Mouse (Mus musculus): Measurements from ENCODE around the gene Sae1.

The Sae1 gene

DNA sequence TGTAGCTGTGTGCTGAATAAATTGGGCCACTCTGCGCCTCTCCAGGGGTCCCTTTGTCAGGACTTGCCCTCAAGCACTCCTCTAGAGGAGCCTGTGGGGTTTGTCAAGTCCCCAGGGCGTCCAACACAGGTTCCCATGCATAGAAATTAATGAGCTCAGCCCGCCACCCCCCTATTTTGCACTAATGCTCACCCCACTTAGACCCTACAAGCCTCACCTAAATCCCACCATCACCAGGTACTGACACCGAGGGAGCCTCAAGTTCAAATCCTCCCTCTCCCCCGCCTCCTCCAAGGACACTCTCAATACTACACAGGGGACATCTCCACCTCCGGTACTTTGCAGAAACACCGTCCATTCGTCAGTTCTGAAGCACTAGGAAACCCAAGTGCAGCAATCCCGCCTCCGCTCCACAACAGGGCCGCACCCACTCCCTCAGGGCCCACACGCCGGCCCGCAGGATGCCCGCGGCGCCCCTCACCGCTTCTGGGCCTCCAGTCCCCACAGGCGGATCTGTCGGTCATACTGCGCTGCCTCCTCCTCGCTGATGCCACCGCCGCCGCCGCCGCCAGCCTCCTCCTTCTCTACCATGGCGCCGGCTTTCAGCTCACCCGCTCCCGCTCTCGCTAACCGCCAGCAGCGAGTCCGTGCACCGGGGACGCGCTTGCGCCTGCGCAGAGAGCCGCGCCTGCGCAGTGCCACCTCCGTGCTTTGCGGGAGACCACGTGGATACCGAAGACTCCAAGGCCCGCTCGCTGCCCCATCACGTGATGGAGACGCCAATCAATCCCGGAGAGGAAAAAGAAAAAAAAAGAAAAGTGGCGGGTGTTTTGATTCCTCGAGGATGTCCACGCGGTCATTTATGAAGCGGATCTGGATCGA, at the start of gene Sae1:
TSS of gene Sae1 (minus strand) at position 647 of the 882 bp plus-strand sequence.
- peak; percentile 94 for DNase-seq (ENCODE audit: low spot score)

DNA sequence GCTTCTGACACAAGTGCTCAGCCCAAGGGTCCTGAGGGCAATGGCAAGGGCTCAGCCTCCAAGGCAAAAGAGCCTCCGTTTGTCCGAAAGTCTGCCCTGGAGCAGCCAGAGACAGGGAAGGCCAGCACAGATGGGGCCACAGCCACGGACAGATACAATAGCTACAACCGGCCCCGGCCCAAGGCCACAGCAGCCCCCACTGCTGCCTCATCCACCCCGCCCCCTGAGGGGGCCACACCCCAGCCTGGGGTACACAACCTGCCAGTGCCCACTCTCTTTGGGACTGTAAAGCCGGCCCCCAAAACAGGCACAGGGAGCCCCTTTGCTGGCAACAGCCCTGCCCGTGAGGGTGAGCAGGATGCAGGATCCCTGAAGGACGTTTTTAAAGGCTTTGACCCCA, 47.5 kb upstream of the Sae1 start:
- no peak for DNase-seq (ENCODE audit: low spot score)

DNA sequence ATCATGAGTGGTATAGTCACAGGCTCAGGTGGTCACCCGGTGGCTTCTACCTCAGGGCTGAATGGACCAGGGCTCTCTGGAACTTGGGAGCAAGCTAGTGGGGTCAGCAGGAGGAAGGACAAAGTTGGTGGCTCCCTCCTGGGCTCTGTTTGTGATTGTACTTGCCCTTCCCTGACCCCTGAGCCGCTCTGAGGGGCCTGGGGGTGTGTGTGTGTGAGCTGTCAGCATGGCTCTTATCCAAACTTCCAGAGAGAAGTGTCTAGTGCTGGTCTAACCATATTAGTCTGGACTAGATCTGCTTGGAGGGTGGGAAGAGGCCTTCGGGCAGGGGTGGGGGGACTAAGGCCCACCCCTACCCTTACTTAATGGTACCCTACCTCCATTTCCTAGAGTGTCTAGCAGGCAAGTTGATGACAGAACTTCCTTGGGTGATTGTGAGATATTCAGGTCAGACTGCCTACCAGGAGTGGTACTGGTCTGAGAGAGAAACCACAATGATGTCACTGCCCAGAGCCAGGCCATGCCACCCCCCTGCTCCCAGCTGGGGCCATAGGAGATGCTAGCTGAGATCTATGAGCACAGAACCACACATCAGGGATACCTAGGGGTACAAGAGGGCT, 45.9 kb upstream of the Sae1 start:
- DNase-seq (ENCODE audit: low spot score): no peak

DNA sequence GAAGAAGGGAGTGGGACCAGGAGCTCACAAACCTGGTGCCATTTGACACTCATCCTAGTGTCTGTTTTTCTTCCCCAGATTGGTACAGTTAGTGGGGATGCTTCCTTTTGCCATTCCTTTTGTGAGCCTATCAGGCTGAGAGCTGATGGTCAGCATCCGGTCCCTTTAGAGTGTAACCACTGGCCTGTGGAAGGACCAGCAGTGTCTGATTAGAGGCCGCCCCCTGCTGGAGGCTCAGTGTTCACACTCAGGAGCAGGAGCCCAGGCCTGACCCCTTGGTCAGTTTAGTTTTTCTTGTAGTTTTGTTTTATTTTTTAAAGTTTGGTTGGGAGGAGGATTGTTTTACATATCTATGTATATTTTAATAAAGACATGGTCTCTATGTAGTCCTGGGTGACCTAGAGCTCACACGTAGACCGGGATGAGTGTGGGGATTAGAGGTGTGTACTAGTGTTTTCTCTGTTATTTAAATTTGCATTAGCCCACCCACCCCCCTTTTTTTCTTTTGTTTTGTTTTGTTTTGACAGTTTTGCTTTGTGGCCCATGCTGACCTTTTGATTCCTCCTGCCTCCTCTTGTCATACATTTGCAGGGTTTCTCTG, 38.6 kb upstream of the Sae1 start:
- peak; percentile 52 for DNase-seq (ENCODE audit: low spot score)

DNA sequence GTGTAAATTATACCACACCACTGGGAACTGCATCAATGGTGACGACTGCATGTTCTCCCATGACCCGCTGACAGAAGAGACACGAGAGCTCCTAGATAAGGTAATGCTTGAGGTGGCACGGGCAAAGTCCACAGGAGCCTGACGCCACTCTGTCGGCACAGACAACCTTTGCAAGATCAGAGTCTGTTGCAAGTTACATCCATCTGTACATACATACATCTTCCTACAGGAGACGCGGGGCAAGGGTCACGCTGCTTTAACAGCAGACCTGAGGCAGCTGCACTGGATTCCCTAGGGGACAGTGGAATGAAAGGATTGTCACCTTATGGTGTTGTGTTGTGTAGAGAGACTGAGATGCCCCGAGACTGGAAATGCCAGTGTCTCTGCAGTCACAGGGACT, 38.1 kb upstream of the Sae1 start:
- DNase-seq (ENCODE audit: low spot score): no peak

DNA sequence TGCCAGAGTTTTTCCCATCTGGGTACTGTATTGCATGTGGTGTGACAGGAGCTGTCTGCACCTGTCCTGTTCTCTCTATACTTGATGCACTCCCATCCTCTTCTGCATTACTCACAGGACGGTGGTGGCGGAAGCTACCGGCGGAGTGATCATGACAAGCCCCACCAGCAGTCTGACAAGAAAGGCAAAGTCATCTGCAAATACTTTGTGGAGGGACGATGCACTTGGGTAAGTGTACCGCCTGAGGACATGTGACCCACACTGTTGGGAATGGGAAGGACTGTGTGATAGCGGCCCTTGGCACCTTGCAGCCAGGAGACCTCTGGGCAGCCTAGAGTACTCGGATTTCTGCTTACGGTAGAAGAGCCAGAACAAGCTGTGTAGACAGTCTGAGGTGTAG, 36.1 kb upstream of the Sae1 start:
- no peak for DNase-seq (ENCODE audit: low spot score)

DNA sequence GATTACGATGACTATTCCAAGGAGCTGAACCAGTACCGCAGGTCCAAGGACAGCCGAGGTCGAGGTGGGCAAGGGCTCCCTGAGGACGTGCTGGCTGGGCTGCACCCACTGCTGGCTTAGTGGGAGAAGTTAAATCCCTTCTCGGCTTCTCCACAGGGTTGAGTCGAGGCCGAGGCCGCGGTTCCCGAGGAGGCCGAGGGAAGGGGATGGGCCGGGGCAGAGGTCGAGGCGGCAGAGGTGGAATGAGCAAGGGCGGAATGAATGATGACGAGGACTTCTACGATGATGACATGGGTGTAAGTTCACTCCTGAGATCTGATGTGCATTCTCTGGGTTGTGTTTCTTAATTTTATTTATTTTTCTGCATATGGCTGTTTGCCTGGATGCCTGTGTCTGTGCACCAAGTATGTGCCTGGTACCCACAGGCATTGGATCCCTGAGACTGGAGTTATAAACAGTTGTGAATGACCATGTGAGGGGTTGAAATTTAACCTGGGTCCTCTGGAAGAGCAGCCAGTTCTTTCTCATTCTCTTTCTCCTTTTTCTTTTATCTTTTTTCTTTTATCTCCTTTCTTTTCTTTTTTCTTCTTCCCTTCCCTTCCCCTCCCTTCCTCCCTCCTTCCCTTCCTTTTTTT, 34.7 kb upstream of the Sae1 start:
- no peak for DNase-seq (ENCODE audit: low spot score)

DNA sequence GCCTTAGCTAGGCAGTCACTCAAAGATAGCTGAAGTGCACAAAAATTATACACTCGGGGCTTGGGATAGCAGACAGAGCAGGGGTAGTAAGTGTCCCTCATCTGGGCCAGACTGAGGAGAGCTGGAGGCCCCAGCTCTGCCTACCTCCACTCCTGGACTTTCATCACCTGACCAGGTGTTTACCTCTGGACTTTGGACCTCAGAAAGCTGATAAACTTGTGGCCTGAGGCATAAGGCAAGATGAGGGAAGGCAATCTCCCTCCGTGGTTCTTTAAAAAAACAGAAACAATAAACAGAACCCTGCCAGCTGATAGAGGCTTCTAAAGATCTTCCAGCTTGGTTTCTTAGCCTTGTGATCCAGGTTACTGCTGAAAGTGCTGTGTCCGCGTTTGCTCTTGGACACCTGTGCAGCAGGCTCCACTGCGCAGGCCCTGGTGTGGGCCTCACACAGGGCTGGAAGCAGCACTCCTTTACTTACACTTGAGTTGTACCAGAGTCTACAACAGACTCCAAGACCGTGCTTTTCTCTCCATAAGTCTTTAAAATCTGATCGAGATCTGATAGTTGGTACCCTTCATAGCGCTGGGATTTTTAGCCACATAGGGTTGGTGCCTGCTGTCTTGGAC, 33.0 kb upstream of the Sae1 start:
- no peak for DNase-seq (ENCODE audit: low spot score)

DNA sequence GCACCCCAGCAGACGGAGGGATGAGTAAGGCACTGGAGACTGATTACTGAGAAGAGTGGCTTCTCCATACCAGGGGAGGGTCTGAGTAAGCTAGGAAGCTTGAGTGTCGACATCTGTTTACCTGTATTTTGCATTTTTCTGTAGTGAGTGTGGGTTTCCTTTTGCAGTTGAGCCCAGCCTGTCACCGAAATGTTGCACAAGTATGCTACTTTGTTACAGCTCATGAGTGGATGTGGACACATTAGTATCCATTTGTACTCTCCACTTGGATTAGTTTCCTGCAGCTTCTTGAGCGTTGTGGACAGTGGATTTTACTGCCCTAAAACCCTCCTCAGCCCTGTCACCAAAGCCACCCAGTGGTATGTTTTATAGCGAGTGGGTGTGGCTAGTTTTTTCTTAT, 31.1 kb upstream of the Sae1 start:
- no peak for DNase-seq (ENCODE audit: low spot score)

DNA sequence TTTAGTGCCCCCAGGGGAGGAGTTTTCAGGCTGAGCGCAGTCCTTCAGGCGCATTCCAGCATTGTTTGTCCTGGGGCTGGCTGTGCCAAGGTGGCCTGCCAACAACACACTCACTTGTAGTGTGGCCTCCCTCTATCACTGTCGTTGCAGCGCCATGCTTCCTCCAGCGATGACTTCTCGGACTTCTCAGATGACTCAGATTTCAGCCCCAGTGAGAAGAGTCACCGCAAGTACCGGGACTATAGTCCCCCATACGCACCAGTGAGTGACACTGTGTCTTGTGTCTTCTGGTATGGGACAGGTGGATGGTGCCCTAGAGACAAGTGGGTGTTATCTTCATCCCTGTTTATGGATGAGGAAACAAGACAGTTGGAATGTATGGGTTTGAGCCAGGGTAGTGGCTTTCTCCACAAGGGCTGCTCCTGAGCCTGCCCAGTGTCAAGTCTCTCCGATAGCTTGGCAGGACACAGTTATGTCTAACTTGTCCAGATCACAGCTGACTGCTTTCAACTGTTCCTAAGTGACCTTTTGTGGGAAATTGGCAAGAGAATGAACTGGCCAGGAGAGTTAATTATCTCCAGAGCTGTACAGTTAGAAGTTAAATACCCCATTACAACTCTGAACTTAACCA, 29.6 kb upstream of the Sae1 start:
- no peak for DNase-seq (ENCODE audit: low spot score)

DNA sequence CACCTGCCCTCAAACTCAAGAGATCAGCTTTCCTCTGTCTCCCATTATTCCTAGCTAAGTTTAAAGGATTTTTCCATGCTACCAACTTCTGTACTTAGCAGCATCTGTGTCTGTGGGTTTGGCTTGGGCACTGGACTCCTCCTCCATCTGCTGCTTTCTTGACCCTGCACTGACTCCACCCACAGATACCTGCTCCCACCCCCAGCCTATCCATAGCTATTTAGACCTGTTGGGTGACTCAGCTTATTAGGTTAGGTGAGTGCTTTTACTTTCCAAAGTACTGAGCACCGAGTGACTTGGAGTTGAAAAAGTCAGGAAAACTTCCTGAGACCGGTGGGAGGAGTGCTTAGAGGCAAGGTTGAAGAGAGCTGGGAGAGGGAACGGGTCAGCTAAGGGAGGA, 27.8 kb upstream of the Sae1 start:
- DNase-seq (ENCODE audit: low spot score): no peak

DNA sequence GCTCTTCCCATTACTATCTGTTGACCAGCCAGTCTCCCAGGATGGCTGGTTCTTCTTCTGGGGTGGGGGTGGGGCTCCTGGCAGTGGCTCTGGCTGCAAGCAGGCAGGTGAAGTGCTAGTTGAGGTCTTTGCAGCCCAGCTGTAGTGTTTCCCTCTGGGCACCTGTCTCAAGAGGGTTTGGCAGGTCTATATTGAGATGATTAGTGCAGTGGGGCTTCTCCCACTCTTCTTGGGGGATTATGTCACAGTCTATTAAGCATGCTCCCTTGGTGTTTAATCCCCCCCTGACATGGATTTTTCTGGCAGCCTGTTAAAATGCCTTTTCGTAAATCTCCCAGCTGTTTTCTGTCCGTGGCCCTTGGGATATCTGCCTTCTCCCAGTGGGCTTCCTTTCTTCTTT, 25.3 kb upstream of the Sae1 start:
- DNase-seq (ENCODE audit: low spot score): no peak

DNA sequence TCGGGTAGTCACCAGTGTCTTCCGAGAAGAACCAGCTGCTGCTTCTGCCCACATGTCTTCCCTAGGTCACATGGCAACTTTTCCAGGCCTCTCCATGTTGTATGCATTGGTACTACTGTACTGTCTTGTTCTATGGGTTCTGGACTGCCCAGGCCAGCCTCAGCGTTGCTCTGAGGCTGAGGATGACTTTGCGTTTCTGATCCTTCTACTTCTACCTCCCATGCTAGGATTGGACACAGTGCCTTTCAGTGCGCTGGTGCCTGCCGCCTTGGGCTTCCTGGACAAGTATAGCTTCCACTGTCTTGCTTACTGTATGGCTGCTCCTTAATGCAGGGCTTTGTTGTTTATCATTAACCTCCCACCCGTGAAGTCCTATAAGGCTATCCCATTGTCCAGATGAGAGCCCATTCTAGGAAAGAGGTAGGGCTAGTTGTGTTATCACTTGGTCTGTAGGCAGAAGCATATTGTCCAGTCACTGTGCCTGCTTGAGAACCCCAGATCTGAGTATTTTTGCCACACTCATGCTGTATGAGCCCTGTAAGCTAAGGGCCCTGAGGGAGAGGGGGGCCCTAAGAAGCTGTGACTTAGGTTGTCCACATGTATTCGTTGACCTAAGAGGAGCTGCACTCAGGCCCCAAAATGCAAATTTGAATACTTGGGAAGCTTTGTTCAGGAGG, 24.8 kb upstream of the Sae1 start:
- no peak for DNase-seq (ENCODE audit: low spot score)

DNA sequence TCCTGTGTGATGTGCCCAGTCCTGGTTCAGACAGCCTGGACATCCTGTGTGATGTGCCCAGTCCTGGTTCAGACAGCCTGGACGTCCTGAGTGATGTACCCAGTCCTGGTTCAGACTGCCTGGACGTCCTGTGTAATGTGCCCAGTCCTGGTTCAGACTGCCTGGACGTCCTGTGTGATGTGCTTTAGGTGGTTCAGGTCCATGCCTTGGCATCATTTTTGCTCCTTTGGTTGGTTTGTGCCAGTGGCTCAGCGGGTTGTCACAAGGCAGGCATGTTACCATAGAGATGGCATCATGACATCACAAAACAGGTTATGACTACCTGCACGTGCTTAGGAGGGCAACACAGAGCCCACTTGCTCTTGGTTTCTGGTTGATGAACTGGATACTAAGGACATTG, 23.5 kb upstream of the Sae1 start:
- DNase-seq (ENCODE audit: low spot score): no peak

DNA sequence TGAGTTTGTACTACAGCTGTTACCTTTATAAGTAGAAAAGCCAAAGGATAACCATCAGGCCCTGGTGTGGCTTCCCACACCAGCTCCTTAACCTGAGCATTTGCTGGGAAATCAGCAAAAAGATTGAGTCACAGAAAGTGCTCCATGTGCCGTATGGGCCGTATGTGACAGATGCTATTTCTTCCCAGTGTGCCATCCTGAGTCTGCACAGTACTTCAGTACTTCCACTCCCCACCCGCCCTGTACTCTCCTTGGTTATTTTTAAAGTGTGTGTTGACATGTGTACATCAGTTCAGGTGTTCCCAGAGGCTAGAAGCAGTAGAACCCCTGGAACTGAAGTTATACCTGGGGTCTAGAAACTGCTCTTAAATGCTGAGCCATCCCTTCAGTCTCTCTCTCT, 19.4 kb upstream of the Sae1 start:
- no peak for DNase-seq (ENCODE audit: low spot score)

DNA sequence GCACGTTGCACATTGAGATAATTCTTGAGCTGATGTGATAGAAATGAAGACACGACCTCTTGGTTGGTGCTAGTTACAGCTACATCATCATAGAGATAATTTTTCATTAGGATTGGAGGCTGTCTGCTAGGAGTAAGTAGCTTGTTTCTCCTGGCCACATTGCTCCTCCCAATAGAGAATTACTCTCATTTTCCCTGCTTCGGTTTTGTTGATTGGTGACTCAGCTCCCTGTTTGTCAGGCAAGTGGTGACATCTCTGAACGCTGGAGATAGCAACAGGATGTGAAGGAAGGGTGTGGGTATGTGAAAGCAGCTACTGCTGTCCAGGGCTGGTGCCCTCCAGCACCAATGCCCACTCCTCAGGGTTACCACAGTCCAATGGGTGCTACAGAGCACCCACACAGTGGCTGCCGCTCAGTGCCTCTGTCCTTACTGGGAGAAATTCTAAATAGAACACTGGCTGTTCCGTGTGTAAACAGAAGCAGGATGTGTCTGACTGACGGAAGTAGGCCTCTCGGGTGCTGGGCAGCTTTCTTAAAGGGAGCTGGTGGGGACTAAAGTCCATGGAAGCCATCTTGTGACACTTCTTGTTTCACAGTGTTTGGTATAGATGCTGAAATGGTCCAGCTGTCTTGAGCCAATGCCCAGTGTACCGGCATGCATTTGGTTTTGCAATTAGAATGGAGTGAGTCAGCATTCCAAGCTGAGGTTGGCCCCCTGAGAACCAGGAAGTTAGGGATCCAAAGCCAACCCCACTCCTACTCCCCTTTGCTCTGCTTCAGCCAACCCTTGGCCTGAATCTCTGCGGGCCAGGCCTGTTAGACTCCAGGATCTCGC, 18.1 kb upstream of the Sae1 start:
- peak; percentile 36 for DNase-seq (ENCODE audit: low spot score)

DNA sequence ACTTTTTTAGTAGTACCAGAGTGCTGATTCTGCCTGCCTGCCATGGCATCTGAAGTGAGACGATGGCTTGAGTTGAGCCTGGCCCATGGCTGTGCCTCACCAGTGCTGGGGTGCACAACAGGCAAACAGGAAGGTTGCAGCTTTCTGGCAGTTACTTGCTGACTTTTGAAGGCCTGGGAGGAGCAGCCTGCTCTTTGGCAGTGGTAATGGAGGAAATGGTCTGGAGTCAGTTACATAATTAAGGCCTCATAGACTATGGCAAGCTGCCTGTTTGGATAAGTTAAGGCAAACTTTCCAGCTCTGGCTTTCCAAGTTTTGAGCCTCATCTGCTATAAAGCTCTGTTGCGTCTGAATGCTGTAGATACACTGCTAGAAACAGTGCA, 17.5 kb upstream of the Sae1 start:
- DNase-seq (ENCODE audit: low spot score): peak; percentile 15

DNA sequence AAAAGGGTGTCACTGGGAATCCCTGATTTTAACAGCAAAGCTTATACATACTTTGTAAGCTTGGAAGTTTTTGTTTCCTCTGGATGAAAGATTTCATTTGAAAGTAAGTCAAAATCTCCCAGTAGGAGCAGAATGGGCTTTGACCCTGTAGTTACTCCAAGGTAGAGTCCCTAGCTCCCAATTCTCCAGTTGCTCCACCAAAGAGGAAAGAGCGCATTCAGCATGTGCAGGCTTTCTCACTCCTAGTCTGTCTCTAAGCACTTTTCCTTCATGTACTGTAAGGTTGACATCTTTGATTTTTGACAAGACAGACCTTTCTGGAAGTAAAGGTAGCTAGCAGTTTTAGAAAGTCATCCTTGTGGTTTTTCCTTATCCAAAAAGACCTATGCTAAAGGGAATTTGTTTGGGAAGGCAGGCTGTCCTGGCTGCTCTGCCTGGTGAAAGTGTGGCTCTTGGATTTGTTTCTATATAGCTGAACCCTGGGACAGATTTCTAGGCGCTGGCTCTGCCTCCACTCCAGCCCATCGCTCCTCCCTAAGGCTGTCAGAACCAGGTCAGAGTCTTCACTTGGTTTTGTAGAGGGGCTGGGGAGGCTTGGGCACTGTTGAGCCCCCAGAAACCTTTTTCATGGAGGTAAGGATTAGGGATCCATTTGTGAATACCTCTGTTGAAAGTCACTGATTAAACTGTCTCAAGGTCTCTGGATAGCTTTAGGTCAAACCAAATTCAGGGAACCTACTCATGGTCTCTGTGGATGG, 16.9 kb upstream of the Sae1 start:
- DNase-seq (ENCODE audit: low spot score): peak; percentile 3
